Mouse (Mus musculus) spleen, adult 2 months (tissue): ENCODE data around the gene Cdc37.

Experiments
- CTCF ChIP-seq: fragments of 200-500 bp; IDR thresholded peaks from 2 replicates; pipeline ENCODE4 v1.5.1; 2011; ENCODE audit warnings: mild to moderate bottlenecking, inconsistent platforms; ENCODE audit not compliant: insufficient read depth, insufficient read length, insufficient replicate concordance; ENCODE audit errors: extremely low read depth
- POLR2A ChIP-seq: fragments of 200-500 bp; IDR thresholded peaks from 2 replicates; pipeline ENCODE4 v1.6.1; 2011; ENCODE audit warnings: low read depth, low read length, inconsistent platforms

DNA sequence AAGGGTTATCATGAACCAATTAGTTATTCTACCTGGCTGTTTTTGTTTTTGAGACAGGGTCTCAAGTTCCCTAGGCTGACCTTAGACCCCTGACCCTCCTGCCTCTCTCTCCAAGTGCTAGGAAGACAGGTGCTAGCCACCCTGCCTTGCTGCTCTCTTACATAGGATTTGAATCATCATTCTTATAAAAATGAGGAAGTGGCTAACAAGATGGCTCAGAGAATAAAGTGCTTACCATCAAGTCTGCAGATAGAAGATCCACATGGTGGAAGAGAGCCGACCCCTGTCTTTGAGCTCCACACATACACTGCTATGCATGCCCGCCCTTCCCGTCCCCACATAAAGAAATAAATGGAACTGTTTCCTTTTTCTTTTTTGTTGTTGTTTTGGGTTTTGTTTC is 5.0 kb upstream of the Cdc37 start:
- TF ChIP-seq CTCF (no peak), POLR2A (no peak)
